Mouse (Mus musculus) liver, adult 2 months (tissue): Measurements from ENCODE around the gene Cldn20.

Experiments
- CTCF ChIP-seq: fragments of 200-500 bp; IDR thresholded peaks from 2 replicates; pipeline ENCODE4 v1.5.1; 2011; ENCODE audit warnings: low read depth, low read length, control low read depth
- POLR2A ChIP-seq: fragments of 200-500 bp; IDR thresholded peaks from 2 replicates; pipeline ENCODE4 v1.6.1; 2011; ENCODE audit warnings: low read length, control low read depth; ENCODE audit not compliant: insufficient read depth; ENCODE audit errors: extremely low read depth

DNA sequence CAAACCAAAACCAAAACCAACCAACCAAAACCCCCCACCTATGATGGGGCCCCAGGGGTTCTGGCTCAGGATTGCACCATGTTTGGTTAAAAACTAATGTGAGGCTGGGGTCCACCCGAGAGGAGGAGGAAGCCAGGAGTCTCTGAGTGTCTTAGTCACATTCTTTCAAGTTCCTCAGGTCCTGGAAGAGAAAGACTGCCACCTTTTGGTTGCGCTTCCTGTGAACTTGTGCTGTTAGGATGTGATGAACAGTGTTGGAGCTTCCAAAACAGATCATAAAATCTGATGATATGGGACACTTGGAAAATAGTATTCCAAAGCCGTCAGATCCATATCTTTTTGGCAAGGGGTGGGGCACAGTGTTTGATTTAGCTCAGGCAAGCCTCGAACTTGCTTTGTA, 31.4 kb upstream of the Cldn20 start:
- TF ChIP-seq POLR2A (no peak), CTCF (no peak)
